Mouse (Mus musculus) limb, embryonic 11.5 days (tissue): Measurements from ENCODE around the gene Hist1h1d. TPM values are rescaled to one million over a fixed set of nuclear protein-coding genes. Genes with fewer than 3 reads are reported as not detected.
"Not testable (repeated sequence)": the region's sequence is repeated elsewhere in the genome, so short reads cannot be mapped to it uniquely, and the experiment has no call there.

Experiments used
- ATAC-seq: fragments of 200-750 bp; cut with Nextera tagmentation; 2 replicates; pipeline ENCODE4 v1.8.0; 2017; ENCODE audit warnings: low read depth; ENCODE audit not compliant: insufficient number of reproducible peaks, low FRiP score, low TSS enrichment
- DNase-seq: peaks from one replicate; pipeline ENCODE4 v3.0.0-alpha.2; 2015; ENCODE audit warnings: low spot score
- H3K27ac ChIP-seq: fragments of 300-500 bp; sonication (generic); replicated peaks from 2 replicates; pipeline ENCODE4 v1.5.1; 2014; ENCODE audit warnings: low read depth, mild to moderate bottlenecking, low read length
- H3K27me3 ChIP-seq: fragments of 300-500 bp; sonication (generic); 2 replicates; pipeline ENCODE4 v1.6.1; 2014; ENCODE audit warnings: mild to moderate bottlenecking, low read length, mixed read lengths; ENCODE audit not compliant: control insufficient read depth, insufficient read depth
- H3K36me3 ChIP-seq: fragments of 300-500 bp; sonication (generic); 2 replicates; pipeline ENCODE4 v1.6.1; 2014; ENCODE audit warnings: mild to moderate bottlenecking, low read length, moderate library complexity, mixed read lengths; ENCODE audit not compliant: control insufficient read depth, insufficient read depth
- H3K4me1 ChIP-seq: fragments of 300-500 bp; sonication (generic); 2 replicates; pipeline ENCODE4 v1.6.1; 2014; ENCODE audit warnings: low read length, mixed read lengths; ENCODE audit not compliant: control insufficient read depth, insufficient read depth
- H3K4me2 ChIP-seq: fragments of 300-500 bp; sonication (generic); 2 replicates; pipeline ENCODE4 v1.6.1; 2014; ENCODE audit warnings: low read depth, mild to moderate bottlenecking, moderate library complexity; ENCODE audit not compliant: severe bottlenecking
- H3K4me3 ChIP-seq: fragments of 300-500 bp; sonication (generic); 2 replicates; pipeline ENCODE4 v1.5.1; 2014; ENCODE audit warnings: low read depth, low read length
- H3K9ac ChIP-seq: fragments of 300-500 bp; sonication (generic); 2 replicates; pipeline ENCODE4 v1.6.1; 2014; ENCODE audit warnings: mild to moderate bottlenecking, low read length
- H3K9me3 ChIP-seq: fragments of 300-500 bp; sonication (generic); 2 replicates; pipeline ENCODE4 v1.6.1; 2016; ENCODE audit warnings: low read length; ENCODE audit not compliant: control insufficient read depth
- WGBS: fragments of 180-500 bp; shearing (Covaris S2); extraction: QIAGEN DNeasy Blood & Tissue Kit; methylation state at CpG from one replicate; pipeline ENCODE4 v1.1.7; 2014; 5-methylcytosine and 5-hydroxymethylcytosine counted together
- polyA plus RNA-seq: library from polyadenylated mRNA; unstranded; fragments of >200 nt; fragmentation: Nextera tagmentation; extraction: Ambion mirVana; gene quantifications from 2 replicates; pipeline ENCODE4 v1.2.1, GENCODE M21; 2014

Gene Hist1h1d
- polyA plus RNA-seq, 1 experiment from 2014 or later = 0.56 TPM

DNA sequence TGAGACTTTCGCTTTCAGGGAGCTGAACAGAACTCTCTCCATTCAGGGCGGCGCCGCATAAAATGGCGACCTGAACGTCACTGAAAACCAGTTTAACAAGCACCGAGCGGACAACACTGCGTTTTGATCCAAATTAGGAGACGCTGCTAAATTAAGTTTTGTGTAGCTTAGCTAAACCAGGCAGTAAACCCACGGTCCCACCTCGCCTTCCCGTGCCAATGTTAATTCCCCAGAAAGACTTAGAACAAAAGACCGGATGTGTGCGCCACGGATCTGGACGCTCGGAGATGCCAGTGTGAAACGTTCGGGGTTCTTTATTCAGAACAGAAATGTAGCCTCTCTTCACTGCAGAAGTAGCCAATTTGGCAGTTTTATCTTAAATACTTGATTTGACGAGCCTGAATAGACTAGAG, 32.0 kb downstream of the Hist1h1d start:
- under 1% methylated on average over 21 of the region's 21 CpGs for WGBS
- H3K9ac ChIP-seq = peak overlapping the region; percentile 77
- no peaks in the 10 kb centered on the region for H3K27me3 ChIP-seq
- H3K4me3 ChIP-seq = peak overlapping the region; percentile 39
- no peaks in the 10 kb centered on the region for H3K36me3 ChIP-seq
- H3K9me3 ChIP-seq = no peaks in the 10 kb centered on the region
- ATAC-seq (no peak), DNase-seq (peak; percentile 87)
- peak overlapping the region; percentile 70 for H3K4me2 ChIP-seq
- peak overlapping the region; percentile 98 for H3K27ac ChIP-seq
- peaks cover 9% of the 10 kb centered on the region; the same call in 1 of the 2 replicates for H3K4me1 ChIP-seq

DNA sequence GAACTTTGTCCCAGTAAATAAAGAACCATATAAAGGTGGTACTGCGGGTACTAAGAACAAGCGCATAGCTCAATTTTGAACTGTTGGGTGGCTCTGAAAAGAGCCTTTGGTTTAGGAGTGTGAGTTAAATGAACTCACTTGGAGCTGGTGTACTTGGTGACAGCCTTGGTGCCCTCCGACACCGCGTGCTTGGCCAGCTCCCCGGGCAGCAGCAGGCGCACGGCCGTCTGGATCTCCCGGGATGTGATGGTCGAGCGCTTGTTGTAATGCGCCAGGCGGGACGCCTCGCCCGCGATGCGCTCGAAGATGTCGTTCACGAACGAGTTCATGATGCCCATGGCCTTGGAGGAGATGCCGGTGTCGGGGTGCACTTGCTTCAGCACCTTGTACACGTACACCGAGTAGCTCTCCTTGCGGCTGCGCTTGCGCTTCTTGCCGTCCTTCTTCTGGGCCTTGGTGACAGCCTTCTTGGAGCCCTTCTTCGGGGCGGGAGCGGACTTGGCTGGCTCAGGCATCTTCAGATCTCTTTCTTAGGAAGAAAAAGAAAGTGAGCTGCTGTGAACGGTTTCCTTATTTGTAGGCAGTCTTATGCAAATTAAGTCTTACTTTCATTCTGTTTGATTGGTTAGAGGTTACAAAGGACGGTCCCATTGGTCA, 32.5 kb downstream of the Hist1h1d start:
- not testable (repeated sequence) for H3K4me1 ChIP-seq, H3K36me3 ChIP-seq, H3K9me3 ChIP-seq, H3K27me3 ChIP-seq
- peak overlapping the region; percentile 77 for H3K9ac ChIP-seq
- ATAC-seq (peak; percentile 88), DNase-seq (peak; percentile 80)
- peak overlapping the region; percentile 39 for H3K4me3 ChIP-seq
- H3K27ac ChIP-seq = peak overlapping the region; percentile 98
- peak overlapping the region; percentile 70 for H3K4me2 ChIP-seq
- WGBS = under 1% methylated on average over 21 of the region's 36 CpGs

DNA sequence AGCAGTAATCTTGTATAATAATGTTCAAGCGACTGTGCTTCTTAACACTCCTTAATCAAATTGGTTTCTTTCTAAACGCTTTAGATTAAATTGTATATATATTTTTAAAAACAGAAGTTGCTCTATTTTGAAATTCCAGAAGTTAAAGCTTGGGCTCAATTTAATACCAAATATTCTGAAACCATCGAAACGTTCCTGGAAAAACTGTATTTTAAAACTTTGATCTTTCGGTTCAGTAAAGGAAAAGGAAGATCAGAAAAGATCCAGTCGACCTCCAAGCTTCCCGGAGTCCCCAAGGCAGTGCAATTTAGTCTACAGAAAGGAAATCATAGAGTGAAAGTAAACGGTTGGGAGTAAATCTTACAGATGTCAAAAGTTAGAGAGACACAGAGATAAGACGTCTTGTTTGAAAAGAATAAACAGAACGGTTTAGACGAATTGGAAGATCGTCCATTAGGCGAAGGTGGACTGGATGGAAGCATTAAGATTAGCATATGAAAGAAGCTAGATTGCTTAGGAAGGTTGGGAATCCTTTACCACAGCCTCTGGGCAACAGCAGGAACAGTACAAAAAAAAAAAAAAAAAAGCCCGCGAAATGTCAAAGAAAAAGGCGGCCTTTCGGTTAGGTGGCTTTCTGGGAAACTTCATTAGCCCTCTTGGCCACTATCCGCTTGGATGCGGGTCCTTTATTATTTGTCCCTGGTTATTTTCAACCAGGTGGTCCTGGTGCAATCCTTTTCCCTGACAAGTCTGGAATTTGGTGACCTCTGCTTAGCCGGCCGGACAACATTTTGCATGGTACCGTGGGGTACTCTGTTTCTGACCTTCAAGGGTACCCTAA, 33.3 kb downstream of the Hist1h1d start:
- peak; percentile 58 for DNase-seq
- Histone ChIP-seq H3K4me3 (peak overlapping the region; percentile 3; the same call in 1 of the 2 replicates), H3K27me3 (no peaks in the 10 kb centered on the region), H3K9me3 (no peaks in the 10 kb centered on the region), H3K4me2 (peak overlapping the region; percentile 29), H3K27ac (peak overlapping the region; percentile 85), H3K9ac (peak overlapping the region; percentile 46), H3K36me3 (no peaks in the 10 kb centered on the region), H3K4me1 (peaks cover 6% of the 10 kb centered on the region; the same call in 1 of the 2 replicates)
- 2% methylated on average over 22 of the region's 22 CpGs for WGBS
- no peak for ATAC-seq

DNA sequence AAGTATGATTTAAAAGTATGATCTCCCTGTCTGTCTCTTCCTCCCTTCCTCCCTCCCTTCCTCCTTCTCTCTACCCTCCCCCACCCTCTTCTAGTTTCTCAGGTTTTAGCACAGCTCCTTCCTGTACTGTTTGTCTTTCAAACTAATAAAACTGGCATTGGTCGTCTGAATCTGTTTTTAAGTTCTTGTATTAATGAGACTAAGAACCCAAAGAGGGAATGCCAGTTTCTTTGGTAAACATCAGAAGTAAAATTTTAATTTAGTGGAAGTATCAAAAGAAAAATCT, 33.8 kb downstream of the Hist1h1d start:
- ATAC-seq (no peak), DNase-seq (no peak)
- Histone ChIP-seq H3K27ac (peak overlapping the region; percentile 85), H3K4me1 (peaks cover 6% of the 10 kb centered on the region; the same call in 1 of the 2 replicates), H3K9ac (peak overlapping the region; percentile 46; the same call in 1 of the 2 replicates), H3K4me3 (no peak overlapping the region), H3K27me3 (no peaks in the 10 kb centered on the region), H3K9me3 (no peaks in the 10 kb centered on the region), H3K36me3 (no peaks in the 10 kb centered on the region), H3K4me2 (peak overlapping the region; percentile 29; the same call in 1 of the 2 replicates)
- WGBS = 0% methylated on average over 1 of the region's 1 CpGs

DNA sequence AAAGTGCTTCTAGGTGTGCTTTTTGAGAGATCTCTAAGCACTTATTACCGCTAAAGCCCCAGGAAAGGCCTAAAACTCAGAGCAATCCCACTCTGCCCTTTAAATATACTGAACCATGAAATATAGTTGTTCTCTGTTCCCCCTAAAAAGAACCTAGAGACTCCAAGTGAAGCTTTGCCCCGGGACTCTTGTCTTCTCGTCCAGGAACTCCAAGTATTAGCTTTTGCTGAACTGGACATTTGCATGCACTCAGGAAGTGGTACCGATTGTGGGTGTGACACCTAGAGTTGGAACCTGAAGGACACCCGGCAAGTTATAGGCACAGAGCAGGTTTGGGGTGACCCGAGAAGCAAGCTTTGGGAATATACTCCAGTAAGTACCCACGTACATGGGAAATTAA, 38.1 kb downstream of the Hist1h1d start:
- no peaks in the 10 kb centered on the region for H3K9me3 ChIP-seq
- H3K4me3 ChIP-seq = no peak overlapping the region
- DNase-seq (no peak), ATAC-seq (no peak)
- H3K9ac ChIP-seq = no peak overlapping the region
- 0 out of 2 replicates have a peak, but pooled peaks cover 5% of the 10 kb centered on the region for H3K4me1 ChIP-seq
- H3K27ac ChIP-seq = no peak overlapping the region
- WGBS = 97% methylated on average over 7 of the region's 7 CpGs
- no peak overlapping the region for H3K4me2 ChIP-seq
- no peaks in the 10 kb centered on the region for H3K27me3 ChIP-seq
- no peaks in the 10 kb centered on the region for H3K36me3 ChIP-seq

DNA sequence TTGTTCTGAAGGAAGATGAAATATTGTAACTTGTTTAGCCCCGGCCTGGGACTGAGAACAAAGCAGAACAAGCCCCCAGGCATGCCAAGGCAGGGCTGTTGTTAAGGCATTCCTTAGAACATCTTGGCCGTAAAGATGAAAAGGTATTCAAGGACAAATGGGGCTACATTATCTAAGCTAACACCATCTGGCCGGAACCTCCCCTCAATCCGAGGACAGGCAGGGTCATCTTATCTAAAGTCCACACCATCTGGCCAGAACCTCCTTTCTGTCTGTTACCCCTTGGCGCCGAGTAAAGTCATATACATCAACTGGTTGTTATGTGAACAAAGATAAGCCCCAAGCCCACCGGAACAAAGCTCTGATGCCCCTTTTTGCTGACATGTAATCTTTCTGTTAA, 38.8 kb downstream of the Hist1h1d start:
- H3K36me3 ChIP-seq, H3K9ac ChIP-seq, H3K27me3 ChIP-seq, H3K4me3 ChIP-seq, H3K4me1 ChIP-seq, H3K4me2 ChIP-seq, DNase-seq, H3K27ac ChIP-seq, ATAC-seq, H3K9me3 ChIP-seq: not testable (repeated sequence)
- 84% methylated on average over 7 of the region's 7 CpGs for WGBS

DNA sequence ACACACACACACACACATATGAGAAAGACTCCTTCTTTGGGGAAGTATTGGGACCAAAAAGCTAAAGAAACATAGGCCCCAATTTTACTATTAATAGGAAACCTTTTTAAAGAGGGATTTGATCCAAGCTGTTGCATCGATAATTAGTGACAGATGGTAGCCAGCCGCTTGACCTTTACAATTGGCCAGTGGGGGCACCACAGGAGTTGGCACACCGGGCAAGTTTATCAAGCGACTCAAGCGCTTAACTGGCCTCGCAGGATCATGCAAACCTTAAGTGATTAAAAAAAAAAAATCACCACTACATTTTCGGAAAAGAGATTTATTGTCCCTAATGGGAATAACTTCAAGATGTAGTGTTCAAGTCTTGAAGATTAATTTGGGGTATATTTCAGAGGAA, 39.6 kb downstream of the Hist1h1d start:
- H3K4me3 ChIP-seq = no peak overlapping the region
- no peaks in the 10 kb centered on the region for H3K36me3 ChIP-seq
- H3K4me1 ChIP-seq = 0 out of 2 replicates have a peak, but pooled peaks cover 5% of the 10 kb centered on the region
- H3K4me2 ChIP-seq = no peak overlapping the region
- H3K27ac ChIP-seq = peak overlapping the region; percentile 64; the same call in 1 of the 2 replicates
- DNase-seq (no peak), ATAC-seq (no peak)
- H3K27me3 ChIP-seq = no peaks in the 10 kb centered on the region
- no peak overlapping the region for H3K9ac ChIP-seq
- WGBS = 55% methylated on average over 7 of the region's 7 CpGs
- H3K9me3 ChIP-seq = no peaks in the 10 kb centered on the region

DNA sequence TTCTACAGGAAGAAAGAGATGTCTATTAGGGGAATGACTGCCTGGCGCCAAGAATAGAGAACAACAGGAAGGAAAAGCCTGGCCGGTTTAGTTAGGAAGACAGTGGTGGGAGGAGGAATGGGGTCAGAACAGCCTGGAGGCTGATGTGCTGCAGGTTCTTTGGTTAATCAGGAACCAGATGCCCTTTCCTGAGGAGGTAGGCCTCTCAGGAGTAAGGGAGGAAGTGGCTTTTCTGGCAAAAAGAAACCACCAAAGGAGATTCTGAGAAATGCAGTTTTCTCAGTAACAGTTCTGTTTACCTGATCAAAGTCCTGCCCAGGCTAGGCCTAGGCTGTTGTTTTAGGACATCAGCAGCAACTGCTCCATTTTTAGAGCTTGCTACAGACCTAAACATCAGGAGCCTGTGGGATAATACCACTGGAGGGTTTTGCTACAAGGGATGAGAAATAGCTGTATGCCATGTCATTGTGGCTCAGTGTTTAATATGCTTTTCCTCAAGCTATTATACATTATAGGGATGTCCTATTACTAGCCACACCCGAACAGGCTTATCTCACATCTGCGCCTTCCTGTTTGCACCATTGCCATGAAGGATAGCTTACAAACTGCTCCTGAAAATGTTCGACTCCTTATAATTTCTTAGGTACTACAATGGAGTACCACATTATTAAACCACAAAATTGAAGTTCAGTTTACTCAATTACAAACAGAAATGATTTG, 40.1 kb downstream of the Hist1h1d start:
- ATAC-seq (no peak), DNase-seq (no peak)
- 0 out of 2 replicates have a peak, but pooled peaks cover 5% of the 10 kb centered on the region for H3K4me1 ChIP-seq
- H3K36me3 ChIP-seq = no peaks in the 10 kb centered on the region
- H3K27ac ChIP-seq = peak overlapping the region; percentile 64; the same call in 1 of the 2 replicates
- H3K4me2 ChIP-seq = no peak overlapping the region
- WGBS = 73% methylated on average over 5 of the region's 5 CpGs
- H3K9ac ChIP-seq = no peak overlapping the region
- H3K27me3 ChIP-seq = no peaks in the 10 kb centered on the region
- no peak overlapping the region for H3K4me3 ChIP-seq
- no peaks in the 10 kb centered on the region for H3K9me3 ChIP-seq
